Mouse (Mus musculus): ENCODE results near the gene Med31. TPM values are rescaled to one million over a fixed set of nuclear protein-coding genes. Genes with fewer than 3 reads are reported as not detected.

Gene Med31
- polyA plus RNA-seq (2012; rRNA removed): 5.4 and 5.5 TPM in 2 replicates

DNA sequence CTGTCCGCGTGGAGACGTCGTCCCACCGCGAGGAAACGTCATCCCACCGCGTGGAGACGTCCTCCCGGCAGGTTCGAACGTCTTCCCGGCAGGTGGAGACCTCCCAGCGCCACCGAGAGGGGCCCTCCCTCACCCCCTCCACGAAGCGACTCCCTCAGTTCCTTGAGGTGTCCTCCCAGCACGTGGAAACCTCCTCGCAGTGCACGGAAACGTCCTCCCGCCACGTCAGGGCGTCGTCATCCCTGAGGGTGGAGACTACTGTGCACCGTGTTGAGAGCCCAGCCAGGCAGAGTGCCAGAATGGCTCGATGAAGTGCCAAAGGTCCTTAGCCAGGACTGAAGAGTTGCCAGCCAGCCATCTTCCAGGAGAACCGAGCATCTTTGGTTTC, at the start of gene Med31:
Gene Med31, minus strand, starts transcription at position 183 of the 388 bp plus-strand sequence.
- WGBS: under 1% methylated on average over 29 of the region's 29 CpGs

DNA sequence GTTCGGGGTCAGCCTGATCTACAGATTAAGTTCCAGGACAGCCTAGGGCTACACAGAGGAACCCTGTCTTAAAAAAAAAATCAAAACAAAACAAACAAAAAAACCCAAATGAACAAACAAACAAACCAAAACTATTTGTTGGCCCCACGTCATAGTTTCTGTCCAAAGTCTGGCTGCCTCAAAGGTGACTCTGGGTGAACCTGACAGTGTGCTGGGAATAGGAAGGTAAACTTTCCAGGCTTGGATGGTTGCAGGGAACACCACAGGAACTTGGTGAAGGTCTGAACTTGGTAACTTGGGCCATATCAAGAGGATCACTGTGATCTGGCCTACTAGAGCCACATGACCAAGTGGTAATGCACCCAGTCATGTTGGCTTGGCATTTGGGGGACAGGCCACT, 41.0 kb upstream of the Med31 start:
- DNase-seq (ENCODE audit: low read depth, low spot score): no peak
- WGBS: 66% methylated on average over 2 of the region's 2 CpGs

More for the DNA sequence above, at the start of gene Med31:
- peak; percentile 87 for DNase-seq (ENCODE audit: low read depth, low spot score)

DNA sequence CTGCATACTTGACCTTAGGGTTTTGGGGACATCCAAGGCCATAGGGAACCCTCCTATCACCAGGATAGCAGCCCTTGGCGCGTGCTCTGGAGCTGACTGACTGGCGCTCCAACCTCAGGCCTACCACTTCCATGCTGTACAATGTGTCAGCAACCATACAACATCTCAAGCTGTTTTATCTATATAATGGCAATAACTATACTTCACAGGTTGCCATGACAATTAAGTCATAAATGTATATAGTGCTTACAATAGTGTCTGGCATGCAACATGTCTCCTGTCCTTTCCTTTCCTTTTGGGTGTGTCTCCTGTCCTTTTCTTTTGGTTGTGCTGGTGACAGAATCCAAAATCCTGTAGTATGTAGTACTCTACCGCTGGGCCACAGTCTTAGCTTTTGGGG, 40.2 kb upstream of the Med31 start:
- DNase-seq (ENCODE audit: low read depth, low spot score): no peak
- WGBS: 47% methylated on average over 4 of the region's 4 CpGs

DNA sequence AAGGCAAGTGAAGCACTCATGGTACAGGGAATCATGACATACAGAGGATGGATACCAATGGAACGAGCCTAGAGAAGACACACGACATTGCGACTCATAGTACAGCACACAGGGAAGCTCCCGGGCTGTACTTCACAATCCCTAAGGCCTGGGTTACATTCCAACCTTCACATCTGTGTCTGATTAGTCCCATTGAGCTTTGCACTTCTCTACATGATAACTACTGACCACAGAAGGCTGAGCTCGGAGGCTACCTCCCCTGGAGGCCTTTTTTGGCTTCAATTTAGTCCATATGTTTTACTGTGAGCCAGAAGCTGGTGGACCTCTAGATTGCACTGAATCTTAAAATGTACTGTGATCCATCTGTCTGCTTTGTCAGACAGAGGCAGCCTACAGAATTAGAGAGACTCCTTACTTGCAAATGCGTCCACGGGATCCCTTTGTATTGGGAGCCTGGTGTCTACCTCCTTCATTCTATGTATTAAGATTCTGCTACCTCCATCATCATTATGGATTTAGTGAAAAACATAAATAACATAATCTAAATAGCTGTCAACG, 29.9 kb upstream of the Med31 start:
- WGBS: 81% methylated on average over 8 of the region's 8 CpGs

DNA sequence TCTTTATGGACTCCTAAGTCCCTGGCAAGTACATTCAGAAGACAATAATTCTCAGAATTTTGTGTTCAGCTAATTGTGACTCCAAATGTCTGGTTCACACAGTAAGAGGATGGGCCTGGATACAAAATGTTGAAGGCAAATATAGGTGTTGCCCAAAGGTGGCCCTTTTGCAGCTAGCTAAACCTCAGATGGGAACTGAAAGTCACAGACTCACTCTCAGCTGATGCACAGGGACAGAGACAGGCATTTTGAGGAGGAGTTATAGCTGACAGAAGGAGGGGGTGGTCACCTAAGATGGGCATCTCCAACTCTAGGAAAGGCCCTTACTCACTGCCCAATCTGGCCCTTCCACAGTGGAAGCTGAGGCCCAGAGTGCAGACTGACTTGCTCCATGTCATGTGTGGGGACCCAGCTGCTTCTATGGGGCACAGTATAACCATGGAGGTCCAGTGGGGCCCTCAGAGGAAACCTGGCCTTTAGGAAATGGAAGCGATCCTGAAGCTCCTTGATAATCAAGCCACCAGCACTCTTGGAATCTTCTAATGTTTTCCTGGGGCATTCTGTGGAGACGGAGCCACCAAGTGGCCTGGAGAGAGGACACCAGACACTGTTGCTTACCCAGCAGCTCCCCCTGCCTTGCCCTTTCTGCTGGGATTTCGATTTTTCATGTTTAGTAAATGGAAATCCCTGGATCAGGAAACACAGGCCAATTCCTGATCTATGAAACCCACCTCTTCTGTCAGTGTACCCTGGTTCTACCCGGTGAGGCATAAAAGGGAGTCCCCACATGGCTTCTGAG, 24.9 kb upstream of the Med31 start:
- WGBS: 65% methylated on average over 4 of the region's 4 CpGs
- DNase-seq (ENCODE audit: low read depth, low spot score): no peak

More for the DNA sequence above, 29.9 kb upstream of the Med31 start:
- DNase-seq (ENCODE audit: low read depth, low spot score): no peak

DNA sequence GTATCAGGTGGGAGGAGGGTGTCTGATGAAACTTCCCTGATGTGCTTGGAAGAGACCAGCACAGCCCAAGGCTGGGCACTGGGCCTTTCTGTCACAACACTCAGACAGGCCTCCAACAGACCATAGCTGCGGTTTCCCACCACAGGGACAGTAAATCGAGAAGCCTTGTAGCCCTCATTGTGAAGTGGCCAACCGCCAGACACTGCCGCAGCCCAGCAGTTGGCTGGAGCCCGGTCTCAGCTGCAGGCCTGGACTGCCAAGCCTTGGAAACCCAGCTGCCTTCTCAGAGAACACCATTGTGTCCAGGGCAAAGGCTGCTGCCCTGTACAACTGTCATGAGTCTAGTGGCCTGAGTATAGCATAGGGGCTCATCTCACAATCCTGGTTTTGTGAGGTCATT, 18.6 kb upstream of the Med31 start:
- 65% methylated on average over 5 of the region's 5 CpGs for WGBS

DNA sequence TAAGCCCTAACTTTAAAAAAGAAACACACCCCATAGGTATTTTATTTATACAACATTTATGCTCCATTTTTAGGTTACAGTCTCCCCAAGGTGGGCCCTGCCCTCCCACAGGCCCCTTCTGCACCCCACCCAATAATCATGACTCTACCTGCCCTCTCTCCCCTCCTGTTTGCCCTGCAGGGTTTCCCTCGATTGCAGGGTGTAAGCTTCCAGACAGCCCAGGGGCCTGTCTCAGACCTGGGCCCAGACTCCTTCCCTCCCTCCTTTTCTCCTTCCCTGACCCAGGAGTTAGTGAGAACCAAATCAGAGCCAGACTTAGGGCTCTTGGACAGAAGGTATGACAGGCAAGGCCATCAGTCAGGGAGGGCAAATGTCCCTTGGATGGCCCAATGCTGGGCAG, 17.6 kb upstream of the Med31 start:
- WGBS: 38% methylated on average over 1 of the region's 1 CpGs
- DNase-seq (ENCODE audit: low read depth, low spot score): no peak

More for the DNA sequence above, 18.6 kb upstream of the Med31 start:
- no peak for DNase-seq (ENCODE audit: low read depth, low spot score)

DNA sequence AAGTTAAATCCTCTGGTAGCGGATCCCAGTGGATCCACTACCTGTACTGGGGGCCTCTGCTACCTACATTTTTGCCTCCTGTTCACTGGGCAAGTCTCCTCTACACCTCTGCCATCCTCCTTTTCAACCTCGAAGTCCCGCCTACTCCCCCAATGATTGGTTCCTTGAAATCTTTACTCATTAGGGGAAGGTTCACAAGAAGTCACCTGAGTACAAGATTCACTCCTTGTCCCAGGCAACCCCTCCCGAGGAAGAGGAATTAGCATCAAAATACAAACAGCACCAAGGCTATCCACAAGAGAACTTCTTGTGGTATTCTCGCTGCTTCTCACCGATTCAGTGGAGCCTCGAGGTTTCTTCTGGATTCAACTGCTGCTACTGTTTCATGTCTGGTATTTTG, 16.7 kb upstream of the Med31 start:
- WGBS: 84% methylated on average over 7 of the region's 7 CpGs
- no peak for DNase-seq (ENCODE audit: low read depth, low spot score)

DNA sequence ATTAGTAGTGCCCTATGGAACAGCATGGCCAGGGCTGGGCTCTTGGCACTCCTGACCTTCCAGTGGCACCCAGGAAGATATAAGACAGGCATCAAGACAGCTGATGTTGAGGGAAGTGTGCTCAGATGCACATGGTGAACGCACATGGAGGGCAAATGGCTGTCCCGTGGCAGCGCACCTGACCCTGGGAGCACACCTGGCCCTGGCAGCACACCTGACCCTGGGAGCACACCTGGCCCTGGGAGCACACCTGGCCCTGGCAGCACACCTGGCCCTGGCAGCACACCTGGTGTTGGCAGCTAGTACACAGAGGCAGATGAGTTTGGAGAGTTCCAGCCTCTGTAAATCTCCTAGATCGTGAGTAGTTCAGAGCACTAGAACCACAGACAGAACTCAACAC, 13.1 kb upstream of the Med31 start:
- 20% methylated on average over 4 of the region's 4 CpGs for WGBS
- no peak for DNase-seq (ENCODE audit: low read depth, low spot score)

DNA sequence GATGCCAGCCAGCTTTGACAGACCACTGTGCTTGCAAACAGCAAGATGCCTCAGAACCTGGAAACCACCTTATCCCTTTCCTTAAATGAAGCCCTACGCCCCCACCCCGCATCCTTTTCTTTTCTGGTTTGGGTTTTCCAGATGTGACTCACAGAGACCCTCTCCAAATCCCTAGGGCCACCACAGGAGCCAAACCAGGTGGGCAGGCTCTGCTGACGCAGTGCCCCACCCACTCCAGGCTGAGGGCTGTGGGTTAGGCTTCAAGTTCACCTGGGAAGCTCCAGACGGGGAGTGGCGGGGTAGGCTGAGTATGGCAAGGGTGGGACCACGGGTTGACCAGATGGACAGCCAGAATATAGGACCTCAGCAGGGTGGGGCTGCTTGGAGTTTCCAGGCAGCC, 11.5 kb upstream of the Med31 start:
- WGBS: 59% methylated on average over 6 of the region's 6 CpGs
- DNase-seq (ENCODE audit: low read depth, low spot score): no peak

DNA sequence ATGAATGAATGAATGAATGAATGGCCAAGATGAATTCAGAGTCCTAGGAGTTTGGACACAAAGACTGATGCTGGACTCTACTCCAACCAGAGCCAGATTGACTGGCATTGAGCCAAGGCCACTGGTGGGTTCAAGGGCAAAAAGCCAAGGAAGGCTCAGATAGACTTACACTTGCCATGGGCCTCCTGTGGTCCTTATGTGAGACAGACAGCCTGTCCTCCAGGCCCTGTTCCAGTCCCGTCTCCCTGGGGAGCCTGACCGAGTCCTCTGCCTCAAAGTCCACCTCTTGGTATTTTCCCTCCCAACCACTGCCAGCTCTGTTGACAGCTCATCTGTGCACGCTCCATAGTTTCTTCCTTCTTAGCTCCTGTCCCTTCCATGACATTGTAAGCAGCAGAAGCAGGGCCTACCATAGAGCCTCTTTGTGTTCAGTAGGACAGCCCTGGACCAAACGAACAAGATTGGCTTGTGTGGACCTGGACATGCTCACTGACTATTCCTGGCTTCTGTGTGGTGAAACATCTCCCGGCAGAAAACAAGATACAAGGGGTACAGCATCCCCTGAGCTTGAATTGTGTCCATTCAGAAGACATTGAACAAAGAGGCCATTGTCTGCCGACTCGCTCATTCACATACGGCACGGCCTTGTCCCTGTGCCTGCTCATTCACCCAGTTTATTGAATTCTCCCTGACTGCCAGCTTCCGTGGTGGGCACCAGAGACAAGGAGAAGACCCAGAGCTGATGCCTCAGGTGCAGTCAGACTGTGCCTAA, 10.8 kb upstream of the Med31 start:
- no peak for DNase-seq (ENCODE audit: low read depth, low spot score)
- whole genome bisulfite sequencing: 57% methylated on average over 10 of the region's 10 CpGs

DNA sequence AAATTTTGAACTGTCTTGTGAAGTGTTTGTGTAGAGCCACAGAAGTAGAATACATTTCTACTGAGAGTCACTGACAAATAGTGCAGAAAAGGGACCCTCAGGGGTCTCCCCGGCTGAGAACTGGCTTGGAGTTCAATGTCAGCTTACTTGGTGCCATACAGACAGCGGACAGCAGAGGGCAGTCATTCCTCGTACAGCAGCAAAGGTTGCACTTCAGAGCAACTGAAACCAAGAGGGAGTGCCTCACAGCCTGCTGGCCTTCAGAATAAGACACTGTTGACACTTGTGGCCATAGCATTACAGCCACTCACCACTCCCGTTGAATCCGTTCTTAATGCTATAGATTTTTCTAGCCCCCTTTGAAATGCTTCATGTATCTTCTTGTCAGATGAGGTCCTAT, 9.5 kb upstream of the Med31 start:
- 3% methylated on average over 5 of the region's 5 CpGs for WGBS
- DNase-seq (ENCODE audit: low read depth, low spot score): no peak

DNA sequence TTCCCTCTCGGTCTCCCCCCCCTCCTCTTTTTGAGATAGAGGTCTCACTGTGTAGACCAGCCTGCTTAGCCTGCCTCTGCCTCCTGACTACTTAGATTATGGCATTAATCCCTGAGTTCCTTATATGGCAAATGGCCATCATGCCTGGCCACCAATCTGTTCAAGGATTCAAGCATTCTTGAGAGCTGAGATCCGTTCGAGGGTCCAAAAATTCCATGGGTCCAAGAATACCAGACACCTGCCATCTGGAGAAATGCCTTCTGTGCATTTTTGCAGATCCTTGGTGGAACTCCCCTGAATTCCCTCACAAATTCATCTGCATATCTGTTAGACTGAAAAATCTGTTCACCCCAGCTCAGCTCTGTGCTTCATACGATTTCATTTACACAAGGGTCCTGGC, 8.0 kb upstream of the Med31 start:
- DNase-seq (ENCODE audit: low read depth, low spot score): no peak
- WGBS: 80% methylated on average over 4 of the region's 4 CpGs

DNA sequence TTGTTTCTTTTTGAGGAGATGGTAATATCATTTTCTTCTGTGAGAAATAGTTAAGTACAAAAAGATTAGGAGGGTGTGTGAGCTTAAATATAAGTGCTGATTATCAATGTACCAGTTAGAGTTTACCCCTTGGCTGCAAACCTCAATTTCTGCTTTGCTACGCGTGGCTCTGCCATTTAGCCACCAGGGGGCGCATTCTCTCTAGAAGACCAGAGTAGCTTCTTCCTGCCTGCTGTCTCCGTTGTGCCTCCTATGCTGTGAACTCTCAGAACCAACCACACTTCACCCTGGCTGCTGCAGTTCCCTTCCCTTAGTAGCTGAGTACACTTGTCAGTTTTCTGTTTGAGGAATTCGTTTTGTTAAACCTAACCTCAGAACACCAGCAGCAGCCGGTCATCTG, 5.9 kb upstream of the Med31 start:
- WGBS: 16% methylated on average over 6 of the region's 6 CpGs
- no peak for DNase-seq (ENCODE audit: low read depth, low spot score)

DNA sequence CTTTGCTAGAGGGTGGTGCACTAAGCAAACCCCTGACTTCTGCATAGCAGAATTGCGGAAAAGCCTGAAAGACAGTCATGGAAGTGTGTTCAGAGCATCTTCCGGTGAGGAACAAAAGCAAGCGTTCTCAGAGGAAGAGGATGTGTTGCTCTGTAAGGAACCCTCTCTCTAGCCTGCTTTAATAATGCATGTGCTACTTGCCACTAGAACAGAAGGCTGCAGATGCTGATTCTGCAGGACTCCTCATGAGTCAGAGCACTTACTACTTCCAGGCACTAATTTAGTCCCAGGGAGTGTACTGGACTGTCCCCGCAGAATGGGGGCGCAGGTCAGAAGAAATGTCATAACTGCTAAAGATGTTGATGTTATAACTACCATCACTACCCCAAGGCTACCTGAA, 1.7 kb upstream of the Med31 start:
- no peak for DNase-seq (ENCODE audit: low read depth, low spot score)
- WGBS: 75% methylated on average over 5 of the region's 5 CpGs

DNA sequence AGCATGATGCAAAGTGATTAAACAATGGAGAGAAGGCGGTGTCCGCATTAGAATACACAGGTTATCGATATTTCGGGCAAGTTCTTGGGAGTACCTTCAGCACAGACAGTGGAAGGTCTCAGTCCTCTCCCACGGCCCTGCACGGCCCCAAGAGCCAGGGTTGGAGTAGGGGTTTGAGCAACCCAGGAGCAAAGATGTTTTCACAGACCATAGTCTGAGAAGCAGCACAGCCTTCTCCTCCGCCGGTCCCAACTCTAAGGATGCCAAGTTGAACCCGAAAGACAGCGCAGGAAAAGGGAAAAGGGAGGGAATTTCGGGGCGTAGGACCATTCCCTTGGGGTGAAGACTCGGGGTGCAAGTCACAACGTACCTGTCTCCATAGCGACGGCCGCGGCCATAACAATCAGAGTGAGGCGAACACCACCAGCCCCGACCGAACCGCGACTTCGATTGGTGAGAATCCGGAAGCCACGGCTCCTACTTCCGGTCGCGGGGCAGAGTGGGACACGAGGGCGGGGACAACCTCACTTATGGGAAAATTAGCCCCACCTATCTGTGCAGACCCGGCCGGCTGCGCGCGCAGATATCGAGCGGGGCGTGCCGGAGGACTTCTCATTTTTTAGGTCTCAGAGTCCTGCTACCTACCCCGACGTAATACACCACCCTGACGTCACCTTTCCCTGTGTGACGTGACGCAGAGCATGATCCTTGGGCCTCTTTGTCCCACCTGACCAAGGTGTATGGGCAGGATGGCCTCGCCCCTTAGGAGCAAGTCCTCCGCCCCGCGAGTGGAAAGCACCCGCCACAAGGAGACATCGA, 592 bp downstream of the Med31 start:
- peak; percentile 90 for DNase-seq (ENCODE audit: low read depth, low spot score)
- under 1% methylated on average over 51 of the region's 51 CpGs for WGBS

DNA sequence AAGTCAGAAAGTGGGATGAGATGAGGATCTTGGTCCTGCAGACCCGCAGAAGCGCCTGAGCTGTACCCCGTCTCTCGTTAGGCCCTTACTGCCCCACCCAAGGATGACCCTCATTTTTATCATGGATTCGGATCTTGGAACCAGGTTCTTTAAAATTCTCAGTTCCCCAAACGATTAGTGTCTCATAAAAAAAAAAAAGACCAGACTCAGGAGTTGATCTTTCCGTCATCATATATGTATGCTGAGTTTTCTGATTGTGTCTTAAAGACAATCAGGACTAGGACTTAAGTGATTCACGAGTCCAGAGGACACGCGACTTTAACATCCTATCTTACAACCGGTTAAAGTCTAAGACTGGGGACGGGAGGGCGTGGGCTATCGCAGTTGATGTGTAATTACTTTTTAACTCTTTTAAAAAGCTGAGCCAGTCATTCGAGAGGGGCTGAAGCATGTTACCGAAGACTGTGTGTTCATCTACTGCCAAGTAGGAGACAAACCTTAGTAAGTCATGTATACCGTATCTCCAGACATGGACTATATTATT, 7.5 kb downstream of the Med31 start:
- WGBS: 2% methylated on average over 17 of the region's 17 CpGs
- no peak for DNase-seq (ENCODE audit: low read depth, low spot score)

DNA sequence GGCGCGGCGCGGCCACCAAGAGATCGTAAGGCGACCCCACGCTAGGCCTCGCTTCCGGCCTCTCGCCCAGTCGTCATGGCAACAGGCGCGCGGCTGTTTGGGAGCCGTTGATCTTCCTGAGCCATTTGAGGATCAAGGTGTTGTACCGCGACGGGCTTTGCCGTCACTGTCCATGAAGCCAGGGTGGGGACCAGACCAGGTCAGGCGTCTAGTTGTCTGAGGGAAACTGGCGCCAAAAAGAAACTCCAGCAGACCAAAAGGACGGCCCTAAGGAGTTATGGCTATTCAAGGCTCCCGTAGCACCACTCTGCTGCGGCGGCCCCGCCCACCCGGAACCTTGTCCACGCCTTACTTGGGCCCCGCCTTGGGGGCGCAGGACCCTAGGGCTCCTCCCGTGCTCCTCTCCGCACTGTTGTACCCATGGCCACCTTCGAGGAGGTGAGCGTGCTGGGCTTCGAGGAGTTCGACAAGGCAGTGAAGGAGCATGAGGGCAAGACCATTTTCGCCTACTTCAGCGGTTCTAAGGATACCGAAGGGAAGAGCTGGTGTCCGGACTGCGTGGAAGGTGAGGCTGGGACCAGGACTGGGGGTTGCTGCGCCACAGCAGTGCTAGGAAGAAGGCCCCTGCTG, 8.1 kb downstream of the Med31 start, which contains the start of the genes 4933427D14Rik and Txndc17:
Gene 4933427D14Rik, minus strand, starts transcription at position 256 of the 630 bp plus-strand sequence.
Gene Txndc17, plus strand, starts transcription at position 344 of the 630 bp plus-strand sequence.
- peak; percentile 57 for DNase-seq (ENCODE audit: low read depth, low spot score)
- under 1% methylated on average over 42 of the region's 42 CpGs for WGBS

All from large intestine, adult 2 months (tissue).